Mouse (Mus musculus) CD4-positive, CD25-positive, alpha-beta regulatory T cell, adult 9 weeks (primary cell): ENCODE measurements around the gene Ttc27. TPM values are rescaled to one million over a fixed set of nuclear protein-coding genes. Genes with fewer than 3 reads are reported as not detected.

ENCODE experiments used
- polyA plus RNA-seq: library from polyadenylated mRNA; unstranded; fragments of 100-300 nt; shearing (Covaris generic); gene quantifications from one replicate; pipeline ENCODE4 v1.2.1, GENCODE M21; 2017

Gene Ttc27
- 41.0 TPM for polyA plus RNA-seq

GRCm38 (mm10) chr17:74717618-74718151 is at the start of gene Ttc27:
TSS of gene Ttc27 (plus strand) at chr17:74717732.

Other genes starting within 250 kb of the Ttc27 start
- gene Yipf4, start 228.2 kb upstream of the Ttc27 start, polyA plus RNA-seq, result 13.5 TPM
- gene Birc6, start 189.4 kb upstream of the Ttc27 start, polyA plus RNA-seq, result 41.2 TPM